Mouse (Mus musculus) gastrocnemius, postnatal 4 days (tissue): ENCODE measurements around the gene Tmem101. TPM values are rescaled to one million over a fixed set of nuclear protein-coding genes. Genes with fewer than 3 reads are reported as not detected.

Experiments used
- DNase-seq, 2 experiments: peaks; one replicate each; pipeline ENCODE4 v3.0.0; 2021 to 2022; ENCODE audit warnings: low spot score in 2 of 2, mixed read lengths in 2 of 2
- long read RNA-seq, 2 experiments: library from polyadenylated mRNA; stranded (forward); transcript quantifications; one replicate each; pipeline ENCODE4 v2.0.0; 2021
- total RNA-seq, 2 experiments: library from RNA; stranded (reverse); gene quantifications; 2 replicates each; pipeline ENCODE4 v1.2.3; 2021

Tmem101 gene
- 10 to 100 TPM; 15.1 to 16.1 TPM for total RNA-seq
- long read RNA-seq, experiment 1, transcript Tmem101-201 (4 exons, 1,574 nt) = major isoform, 19 of 22 reads
- long read RNA-seq, experiment 1, partial matches to known transcripts = 1 of 22 reads
- long read RNA-seq, experiment 1, other reads (novel, unspliced or antisense) = 2 of 22 reads
- long read RNA-seq, experiment 2, transcript Tmem101-201 (4 exons, 1,574 nt) = major isoform, 23 of 33 reads
- long read RNA-seq, experiment 2, partial matches to known transcripts = 4 of 33 reads
- long read RNA-seq, experiment 2, other reads (novel, unspliced or antisense) = 6 of 33 reads

GRCm38 (mm10) chr11:102156039-102156785, at the start of gene Tmem101:
TSS of gene Tmem101 (minus strand) at chr11:102156404.
- peak; percentile 74 to 90 for DNase-seq

- DNase-seq = peak in 1 of 2 experiments; percentile 8
Measured at GRCm38 (mm10) chr11:102201408-102201821, 45.2 kb upstream of the Tmem101 start.

GRCm38 (mm10) chr11:102199856-102200255, 43.7 kb upstream of the Tmem101 start:
- DNase-seq = peak in 1 of 2 experiments; percentile 24

- peak in 1 of 2 experiments; percentile 4 for DNase-seq
Measured at GRCm38 (mm10) chr11:102198245-102198644, 42.0 kb upstream of the Tmem101 start.

GRCm38 (mm10) chr11:102196018-102196797, 40.0 kb upstream of the Tmem101 start:
- no peak for DNase-seq

GRCm38 (mm10) chr11:102193657-102194440, 37.6 kb upstream of the Tmem101 start:
- no peak for DNase-seq

- DNase-seq = no peak
Measured at GRCm38 (mm10) chr11:102190848-102191247, 34.6 kb upstream of the Tmem101 start.

- peak; percentile 74 to 89 for DNase-seq
Measured at GRCm38 (mm10) chr11:102189461-102190436, 33.5 kb upstream of the Tmem101 start, which contains the start of gene G6pc3. TSS of gene G6pc3 (plus strand) at chr11:102189620.

- no peak for DNase-seq
Measured at GRCm38 (mm10) chr11:102188980-102189379, 32.8 kb upstream of the Tmem101 start.

- no peak for DNase-seq
Measured at GRCm38 (mm10) chr11:102186235-102186634, 30.0 kb upstream of the Tmem101 start.

- DNase-seq = no peak
Measured at GRCm38 (mm10) chr11:102185677-102186076, 29.5 kb upstream of the Tmem101 start.

- DNase-seq = peak; percentile 96 to 97
Measured at GRCm38 (mm10) chr11:102184646-102185495, 28.7 kb upstream of the Tmem101 start, which contains the start of gene Lsm12. TSS of gene Lsm12 (minus strand) at chr11:102185296.

- DNase-seq = no peak
Measured at GRCm38 (mm10) chr11:102184253-102184645, 28.0 kb upstream of the Tmem101 start.

- no peak for DNase-seq
Measured at GRCm38 (mm10) chr11:102179836-102180235, 23.6 kb upstream of the Tmem101 start.

GRCm38 (mm10) chr11:102168689-102169088, 12.5 kb upstream of the Tmem101 start:
- no peak for DNase-seq

- DNase-seq = no peak
Measured at GRCm38 (mm10) chr11:102167539-102167938, 11.3 kb upstream of the Tmem101 start.

GRCm38 (mm10) chr11:102165971-102166722, 9.9 kb upstream of the Tmem101 start:
- DNase-seq = no peak

- no peak for DNase-seq
Measured at GRCm38 (mm10) chr11:102159781-102160180, 3.6 kb upstream of the Tmem101 start.
